Mouse (Mus musculus): Measurements from ENCODE around the gene Rhbg. TPM values are rescaled to one million over a fixed set of nuclear protein-coding genes. Genes with fewer than 3 reads are reported as not detected.
"Not testable (repeated sequence)": the region's sequence is repeated elsewhere in the genome, so short reads cannot be mapped to it uniquely, and the experiment has no call there.

Rhbg gene
- total RNA-seq, 2 experiments from 2014 or later, result 2.2 to 3.8 TPM

DNA sequence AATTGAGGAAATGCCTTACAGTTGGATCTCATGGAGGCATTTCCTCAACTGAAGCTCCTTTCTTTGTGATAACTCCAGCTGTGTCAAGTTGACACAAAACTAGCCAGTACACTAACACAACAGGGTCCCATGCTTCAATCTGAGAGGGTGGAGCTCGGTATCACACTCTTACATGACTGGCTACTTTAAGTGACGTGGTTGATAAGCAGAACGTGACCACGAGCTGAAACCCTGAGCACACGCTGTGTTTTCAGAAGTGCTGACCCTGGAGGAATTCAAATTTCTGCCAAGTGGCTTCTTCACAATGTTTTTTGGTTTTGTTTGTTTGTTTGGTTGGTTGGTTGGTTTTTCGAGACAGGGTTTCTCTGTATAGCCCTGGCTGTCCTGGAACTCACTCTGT lies 13.5 kb upstream of the Rhbg start:
- not testable (repeated sequence) for DNase-seq (ENCODE audit: low spot score in 2 of 2)

DNA sequence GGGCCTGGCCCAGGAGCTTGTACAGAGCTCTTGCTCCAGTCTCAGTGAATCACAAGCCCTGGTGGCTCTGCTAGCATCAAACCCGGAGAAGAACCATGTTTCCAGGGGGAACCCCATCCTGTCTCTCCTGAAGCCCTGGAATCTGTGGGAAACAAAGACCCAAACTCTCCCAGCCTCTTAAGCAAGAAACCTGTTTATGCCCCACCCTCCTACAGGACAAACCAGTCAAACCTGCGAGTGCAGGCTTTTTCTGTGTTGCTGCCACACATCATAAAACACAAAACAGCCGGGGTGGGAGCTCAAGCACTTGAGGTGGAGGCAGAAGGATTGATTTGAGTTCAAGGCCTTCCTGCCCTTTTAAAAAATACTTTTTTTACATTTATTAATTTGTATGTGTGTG lies 7.8 kb upstream of the Rhbg start:
- no peak for DNase-seq (ENCODE audit: low spot score in 2 of 2)

DNA sequence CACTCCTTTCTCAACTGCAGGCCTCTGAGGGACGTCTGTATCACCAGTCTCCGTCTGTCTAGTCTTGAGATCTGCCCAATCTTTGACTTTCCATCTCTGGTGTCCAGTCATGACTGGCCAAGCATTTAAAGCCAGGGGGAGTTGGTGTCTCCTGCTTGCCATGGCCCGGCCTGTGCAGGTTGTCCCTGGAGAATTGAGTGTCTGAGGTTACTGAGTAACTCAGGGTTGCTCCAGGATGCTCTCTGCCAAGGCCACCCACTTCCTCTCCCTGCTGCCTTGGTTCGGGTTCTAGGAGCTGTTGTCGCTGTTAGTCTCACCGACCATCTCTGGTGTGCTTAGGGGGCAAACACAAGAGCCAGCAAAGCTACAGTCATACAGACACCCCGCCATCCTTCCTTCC lies 1.9 kb upstream of the Rhbg start:
- no peak for DNase-seq (ENCODE audit: low spot score in 2 of 2)

DNA sequence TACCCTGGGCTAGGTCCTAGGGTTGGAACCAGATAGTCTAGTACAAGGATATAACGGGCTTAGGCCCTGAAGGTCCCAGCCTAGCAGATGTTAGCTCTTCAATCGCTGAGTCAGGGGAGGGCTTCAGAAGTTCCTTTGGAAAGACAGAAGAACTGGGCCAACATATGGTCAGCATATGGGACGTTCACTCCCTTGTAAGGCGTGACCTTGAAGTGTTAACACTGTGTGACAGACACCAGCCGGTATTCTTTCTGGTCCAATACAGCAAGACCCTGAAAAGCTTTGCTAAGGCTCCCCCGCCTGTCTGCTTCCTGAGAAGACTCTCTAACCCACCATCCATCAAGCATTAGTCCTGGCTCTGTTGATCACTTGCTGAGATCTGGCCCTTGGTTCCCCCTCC lies 1.4 kb upstream of the Rhbg start:
- DNase-seq (ENCODE audit: low spot score in 2 of 2), result no peak

DNA sequence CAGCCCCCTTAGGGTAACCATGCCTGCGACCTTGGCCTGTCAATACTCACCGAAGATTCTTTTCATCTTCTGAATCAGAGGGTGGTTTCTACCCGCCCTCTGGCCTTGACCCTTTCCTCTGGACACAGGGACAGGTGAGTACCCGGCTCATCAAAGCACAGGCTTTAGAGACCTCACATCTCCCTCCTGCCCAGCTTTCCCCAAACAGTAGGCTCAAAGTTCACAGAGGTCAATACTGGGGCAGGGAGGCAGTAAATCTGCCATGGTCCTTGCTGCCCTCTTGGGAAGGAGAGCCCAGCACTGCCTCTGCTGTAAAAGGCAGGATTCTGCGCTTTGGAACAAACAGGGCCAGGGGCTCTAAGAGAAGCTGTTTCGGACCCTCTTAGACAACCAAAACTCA lies 1.8 kb downstream of the Rhbg start:
- DNase-seq (ENCODE audit: low spot score in 2 of 2), result no peak

DNA sequence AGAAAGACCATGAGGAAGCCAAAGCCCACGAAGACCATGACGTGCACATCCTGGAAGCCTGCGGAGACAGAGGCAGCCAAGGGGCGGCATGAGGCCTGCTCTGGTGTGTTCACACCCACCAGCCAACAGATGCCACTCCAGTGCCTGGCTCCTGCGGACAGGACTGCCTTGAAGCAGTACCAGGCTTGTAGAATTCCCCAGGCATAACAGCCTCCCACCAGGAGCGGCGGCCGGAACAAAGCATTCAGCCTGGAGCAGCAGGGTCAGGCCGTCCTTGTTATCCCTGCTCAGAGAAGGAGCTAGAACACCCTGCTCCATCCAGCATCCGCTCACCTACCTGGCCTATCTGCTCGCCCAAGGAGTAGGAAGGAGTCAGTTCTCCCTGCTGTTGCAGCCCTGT lies 6.1 kb downstream of the Rhbg start:
- no peak for DNase-seq (ENCODE audit: low spot score in 2 of 2)

DNA sequence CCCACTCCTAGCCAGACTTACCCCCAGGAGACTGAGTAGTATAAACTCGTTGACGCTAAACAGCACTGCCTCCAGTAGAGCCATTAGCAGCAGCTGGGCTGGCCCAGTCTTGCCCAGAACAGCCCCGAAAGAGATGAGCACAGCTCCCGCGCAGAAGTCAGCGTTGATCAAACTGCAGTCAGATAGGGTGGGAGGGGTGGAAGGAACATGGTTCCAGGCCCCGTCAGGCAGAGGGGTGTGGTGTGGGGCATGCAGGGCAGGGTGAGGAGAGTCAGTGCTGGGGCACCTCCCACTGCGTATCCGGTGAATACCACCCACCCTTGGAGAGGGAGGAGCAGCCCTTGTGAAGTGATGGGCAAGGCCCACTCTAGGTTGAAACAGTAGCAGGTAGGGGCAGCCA lies 6.8 kb downstream of the Rhbg start:
- DNase-seq (ENCODE audit: low spot score in 2 of 2), result no peak

DNA sequence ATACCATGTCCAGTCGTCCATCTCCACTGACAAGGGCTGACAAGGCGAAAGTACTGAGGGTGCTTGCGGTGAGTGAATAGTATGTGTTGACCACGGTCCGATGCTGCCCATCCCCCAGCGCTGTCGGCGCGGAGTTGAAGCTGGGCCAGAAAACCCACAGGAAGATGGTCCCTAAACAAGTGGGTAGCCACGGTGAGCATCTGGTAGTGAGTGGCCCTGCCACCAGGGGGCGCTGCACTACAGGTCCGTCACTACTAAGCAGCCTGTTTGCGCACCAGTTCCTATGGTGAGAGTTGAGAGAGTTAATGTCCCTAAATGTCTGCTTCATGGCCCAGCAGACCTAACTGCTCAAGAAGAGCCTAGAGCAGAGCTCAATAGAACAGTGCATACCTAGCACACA lies 8.7 kb downstream of the Rhbg start:
- DNase-seq (ENCODE audit: low spot score in 2 of 2), result peak; percentile 50 to 65

DNA sequence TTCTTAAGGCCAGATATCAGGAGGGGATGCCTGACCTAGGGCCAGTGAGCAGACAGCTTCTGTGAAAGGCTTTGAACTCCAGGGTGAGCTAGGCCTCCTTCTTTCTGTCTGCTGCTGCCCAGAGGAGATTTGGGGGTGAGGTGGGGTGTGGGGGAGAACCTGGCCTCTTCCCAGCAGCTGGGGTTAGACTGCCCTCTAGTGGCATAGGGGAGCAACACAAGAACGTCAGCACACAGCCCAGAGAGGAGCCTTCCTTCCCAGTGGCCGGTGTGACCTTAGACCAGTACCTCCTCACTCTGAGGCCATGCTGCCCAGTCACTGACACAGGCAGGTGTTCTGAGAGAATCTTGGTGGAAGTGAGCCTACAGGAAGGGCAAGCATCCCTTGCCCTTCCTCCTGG lies 10.4 kb downstream of the Rhbg start:
- DNase-seq (ENCODE audit: low spot score in 2 of 2), result peak in 1 of 2 experiments; percentile 20

DNA sequence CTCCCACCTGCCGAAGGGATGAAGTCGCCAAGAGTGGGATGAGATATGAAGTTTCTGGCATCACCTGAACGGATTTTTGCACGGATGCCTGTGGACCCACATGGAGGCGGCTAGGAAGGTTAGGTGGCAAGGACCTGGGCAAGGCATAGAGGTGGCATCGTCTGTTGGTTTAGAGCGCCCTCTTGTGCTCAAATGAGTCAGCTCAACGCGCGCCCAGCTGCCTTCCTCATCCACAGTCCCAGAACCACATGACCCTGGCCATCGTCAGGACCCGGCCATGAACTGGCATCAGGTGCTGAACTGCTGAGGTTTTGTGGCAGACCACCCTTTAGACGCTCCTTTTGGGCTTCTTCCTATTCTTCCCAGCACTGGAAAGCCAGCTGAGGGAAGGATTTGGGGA lies 12.0 kb downstream of the Rhbg start:
- peak; percentile 49 to 50 for DNase-seq (ENCODE audit: low spot score in 2 of 2)

DNA sequence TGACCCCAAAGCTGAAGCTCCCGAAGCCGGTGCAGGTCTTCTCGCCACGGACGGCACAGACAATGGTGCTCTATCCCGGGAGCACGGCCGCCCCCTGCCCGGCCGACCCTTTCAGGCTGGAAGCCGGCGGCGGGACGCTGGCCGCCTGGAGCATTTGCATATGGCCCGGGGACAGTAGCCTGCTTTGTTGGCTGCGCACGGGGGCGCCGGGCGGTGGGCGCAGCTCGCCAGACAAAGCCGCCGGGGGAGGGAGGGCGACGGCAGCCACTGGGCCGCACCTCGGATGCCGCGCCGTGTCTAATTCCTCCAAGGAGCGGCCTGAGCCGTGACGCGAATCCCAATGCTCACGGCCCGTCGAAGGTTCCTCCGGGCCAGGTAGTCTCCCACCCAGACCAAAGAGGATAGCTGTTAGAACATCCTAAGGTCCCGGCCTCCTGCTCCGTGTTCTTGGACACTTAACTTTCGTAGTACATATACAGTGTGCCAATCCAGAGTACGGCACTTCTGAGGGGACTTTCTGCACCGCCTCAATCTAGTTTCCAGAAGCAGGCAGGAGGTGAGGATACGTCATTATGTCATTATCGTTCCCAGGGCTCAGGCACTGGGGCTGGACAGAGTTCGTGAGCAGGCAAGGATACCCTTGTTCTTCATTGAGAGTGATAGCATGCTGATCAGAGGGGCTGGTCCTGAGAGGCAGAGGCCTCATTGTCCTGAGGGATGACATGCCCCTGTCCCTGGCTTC lies 13.3 kb downstream of the Rhbg start:
- DNase-seq (ENCODE audit: low spot score in 2 of 2), result no peak

DNA sequence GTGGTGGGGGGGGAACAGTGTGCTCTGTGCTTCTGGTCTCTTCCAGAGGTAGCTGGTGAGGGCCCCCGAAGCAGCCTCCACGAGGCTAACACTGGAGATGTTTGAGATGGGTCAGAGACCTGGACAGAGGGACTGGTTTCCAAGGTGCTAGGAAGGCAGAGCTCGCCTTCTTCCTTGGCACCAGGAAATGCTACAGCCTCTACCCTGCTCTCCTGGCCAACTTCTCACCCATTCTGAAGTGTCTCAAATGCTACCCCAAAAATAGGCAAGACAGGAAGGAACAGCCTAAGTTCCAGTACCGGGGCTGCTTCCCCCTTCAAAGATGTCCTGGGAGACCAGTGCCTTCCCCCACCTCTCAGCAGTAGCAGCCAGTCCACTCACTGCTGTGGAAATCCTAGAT lies 15.1 kb downstream of the Rhbg start:
- DNase-seq (ENCODE audit: low spot score in 2 of 2), result no peak

DNA sequence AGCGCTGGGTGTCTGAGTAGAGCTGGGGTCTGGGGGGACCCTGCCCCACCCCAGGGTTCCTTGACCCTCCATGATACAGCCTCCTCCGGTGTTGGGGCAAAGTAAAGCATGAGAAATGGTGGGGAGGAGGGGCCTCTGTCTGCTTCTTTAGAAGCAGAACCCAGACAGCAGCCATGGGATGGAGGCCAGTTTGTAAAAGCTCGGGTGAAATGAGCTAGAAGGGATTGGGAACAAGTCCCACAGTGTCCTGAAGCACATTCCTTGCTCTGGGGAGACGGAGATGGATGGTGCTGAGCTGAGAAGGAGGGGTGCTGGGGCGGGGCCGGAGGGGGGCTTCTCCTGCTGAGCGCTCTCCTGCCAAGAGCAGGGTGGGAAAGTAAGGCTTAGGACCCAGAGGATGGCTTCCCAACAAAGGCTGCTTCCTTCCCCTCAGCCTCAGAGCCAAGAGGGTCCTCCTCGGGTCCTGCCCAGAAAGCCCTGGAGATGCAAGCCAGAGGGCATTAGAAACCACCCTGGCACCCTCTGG lies 15.6 kb downstream of the Rhbg start:
- DNase-seq (ENCODE audit: low spot score in 2 of 2), result no peak

DNA sequence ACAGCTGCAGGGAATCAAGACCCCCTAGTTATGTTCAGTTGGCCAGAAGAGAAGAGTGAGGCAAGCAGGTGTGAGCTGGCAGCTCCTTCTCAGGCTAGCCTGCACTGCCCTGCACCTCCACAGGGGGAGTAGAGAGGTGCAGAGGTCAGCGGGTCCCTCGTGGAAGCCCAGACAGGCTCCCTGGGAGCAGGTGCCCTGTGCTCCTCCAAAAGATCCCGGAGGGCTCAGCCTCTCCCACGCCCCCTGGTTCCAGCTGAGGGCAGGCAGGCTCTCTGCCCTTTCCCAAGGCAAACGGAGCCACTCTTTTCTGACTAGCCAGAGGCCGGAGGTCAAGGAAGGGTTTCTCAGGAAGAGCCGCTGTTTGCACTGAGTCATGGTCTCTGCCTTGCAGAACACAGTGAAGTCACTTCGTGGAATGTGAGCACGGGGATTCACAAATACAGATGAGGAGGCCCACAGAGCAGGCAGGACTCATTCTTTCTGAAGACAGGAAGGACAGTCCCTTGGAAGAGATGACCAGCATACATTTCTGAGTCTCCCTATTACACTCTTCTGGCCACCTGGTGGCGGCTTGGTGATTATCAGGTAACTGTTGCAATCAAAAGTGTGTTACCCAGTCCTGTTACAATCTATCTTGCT lies 16.8 kb downstream of the Rhbg start:
- DNase-seq (ENCODE audit: low spot score in 2 of 2), result peak in 1 of 2 experiments; percentile 26

DNA sequence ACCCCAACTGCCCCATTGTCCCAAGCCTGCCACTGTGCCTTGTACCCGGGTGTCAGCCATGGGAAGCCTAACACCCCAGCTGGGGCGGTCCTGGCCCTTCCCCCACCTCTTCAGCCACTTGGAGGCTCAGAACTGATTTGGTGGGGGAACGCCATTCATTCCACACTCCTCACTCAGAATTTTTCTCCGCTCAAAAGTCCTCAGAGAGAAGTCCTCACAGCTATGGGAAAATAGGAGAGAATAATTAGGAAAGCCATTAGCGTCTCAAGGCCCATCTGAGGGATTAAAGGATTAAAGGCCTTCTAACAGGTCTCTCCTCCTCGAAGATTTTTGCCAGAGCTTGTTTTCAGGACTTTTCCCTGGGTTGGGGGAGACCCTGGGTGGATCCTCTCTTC lies 17.4 kb downstream of the Rhbg start:
- no peak for DNase-seq (ENCODE audit: low spot score in 2 of 2)

DNA sequence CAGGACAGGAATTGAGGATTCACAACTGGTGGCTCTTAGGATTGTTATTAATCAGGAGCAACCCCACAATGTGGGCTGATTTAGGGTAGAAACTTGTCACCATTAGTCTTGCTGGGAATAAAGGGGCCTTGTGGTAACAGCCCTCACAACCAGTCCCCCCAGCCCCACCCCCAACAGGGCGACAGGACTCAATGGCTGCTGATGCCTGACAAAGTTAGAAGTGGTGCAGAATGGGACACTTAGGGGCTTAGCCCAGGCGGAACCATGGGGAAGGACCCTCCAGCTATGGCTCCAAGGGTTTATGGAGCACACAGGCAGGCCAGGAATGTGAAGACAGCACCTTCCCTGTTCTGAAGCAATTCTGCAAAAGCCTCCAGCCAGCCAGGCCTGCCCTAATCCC lies 18.9 kb downstream of the Rhbg start:
- DNase-seq (ENCODE audit: low spot score in 2 of 2), result no peak

DNA sequence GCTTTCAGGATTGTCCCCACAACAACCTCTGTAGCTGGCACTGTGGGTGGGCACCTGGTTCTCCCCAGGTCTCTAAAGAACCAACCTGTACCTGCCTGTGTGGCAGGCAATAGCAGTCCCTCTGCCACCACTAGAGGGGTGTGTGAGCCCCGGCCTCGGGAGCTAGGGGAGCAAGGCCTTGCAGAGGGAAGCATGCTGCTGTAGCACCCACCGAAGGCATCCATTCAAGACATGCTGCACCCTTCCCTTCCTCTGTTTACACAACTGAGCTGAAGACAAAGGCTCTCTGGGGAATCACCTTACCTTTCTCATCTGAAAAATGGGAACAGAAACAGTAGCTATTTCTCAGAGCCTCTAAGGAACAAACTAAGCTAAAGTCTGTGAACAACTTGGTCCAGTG lies 19.3 kb downstream of the Rhbg start:
- no peak for DNase-seq (ENCODE audit: low spot score in 2 of 2)

DNA sequence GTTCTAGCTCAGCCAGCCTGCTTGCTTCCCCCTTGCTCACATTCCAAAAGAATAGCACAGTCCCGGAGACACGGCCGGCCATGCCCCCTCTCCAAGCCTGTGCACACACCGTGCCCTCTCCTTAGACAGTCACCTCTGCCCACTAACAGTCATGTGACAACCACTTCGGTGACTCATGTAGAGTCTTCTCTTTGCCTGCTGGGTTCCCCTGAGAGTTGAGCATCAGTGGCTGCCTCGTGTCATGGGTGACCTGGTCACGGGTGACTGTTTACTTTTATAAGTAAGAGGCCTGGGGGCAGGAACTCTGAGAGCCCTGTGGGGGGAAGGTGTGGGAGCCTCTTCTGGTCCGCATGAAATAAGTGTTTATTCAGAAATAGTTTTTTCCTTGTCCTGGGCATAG lies 20.5 kb downstream of the Rhbg start:
- no peak for DNase-seq (ENCODE audit: low spot score in 2 of 2)

DNA sequence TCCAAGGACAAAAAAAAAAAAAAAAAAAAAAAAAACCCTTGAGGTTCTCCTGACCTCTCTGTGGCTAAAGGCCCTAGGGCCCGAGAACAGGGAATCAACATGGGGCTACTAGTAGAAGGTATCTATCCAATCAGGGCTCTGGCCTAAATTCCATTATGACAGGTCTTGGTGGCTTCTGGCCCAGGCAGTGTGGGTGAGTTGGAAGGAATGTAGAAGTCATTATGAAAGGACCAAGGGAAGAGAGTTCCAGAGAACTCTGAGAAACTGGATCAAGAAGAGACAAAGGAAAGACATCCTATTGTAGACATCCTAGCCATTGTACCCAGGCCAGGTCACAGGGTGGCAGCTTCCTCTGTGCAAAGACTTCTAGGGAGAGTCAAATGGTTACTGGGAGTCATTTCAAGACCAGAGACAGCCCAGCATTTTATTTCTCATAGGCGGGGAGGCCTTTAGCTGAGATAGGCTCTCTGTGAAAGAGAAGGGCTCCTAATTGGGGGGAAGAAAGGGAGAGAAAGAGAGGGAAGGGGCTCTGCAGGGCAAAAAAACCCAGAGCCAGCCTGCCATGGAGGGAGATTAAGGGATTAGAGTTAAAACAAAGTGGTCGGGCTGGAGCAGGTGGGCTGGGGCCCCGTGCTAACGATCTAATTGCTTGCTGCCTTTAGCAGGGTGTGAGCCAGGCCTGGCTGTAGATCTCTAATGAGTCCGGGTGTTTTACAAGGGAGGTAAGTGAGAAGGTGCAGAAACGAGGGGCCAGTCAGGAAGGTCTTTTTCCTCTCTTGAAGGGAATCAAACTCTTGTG lies 21.5 kb downstream of the Rhbg start:
- no peak for DNase-seq (ENCODE audit: low spot score in 2 of 2)

DNA sequence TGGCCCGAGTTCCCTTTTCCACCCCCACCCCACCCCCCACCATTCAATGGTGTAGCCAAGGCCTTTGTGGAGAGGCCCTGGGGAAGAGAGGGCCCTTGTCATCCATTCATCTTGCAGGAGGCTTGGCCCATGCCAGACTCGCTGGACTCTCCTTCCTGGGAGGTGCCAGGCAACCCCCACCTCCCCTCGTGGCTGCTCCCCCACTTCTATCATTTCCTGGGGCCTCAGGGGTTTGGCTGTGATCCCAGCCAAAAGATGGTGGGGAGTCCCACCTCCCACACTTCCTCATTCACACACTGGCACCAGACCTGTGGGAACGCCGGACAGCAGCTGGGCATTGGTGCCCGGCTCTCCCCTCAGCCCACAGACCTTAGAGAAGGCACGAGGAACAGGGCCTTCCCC lies 22.2 kb downstream of the Rhbg start:
- no peak for DNase-seq (ENCODE audit: low spot score in 2 of 2)

DNA sequence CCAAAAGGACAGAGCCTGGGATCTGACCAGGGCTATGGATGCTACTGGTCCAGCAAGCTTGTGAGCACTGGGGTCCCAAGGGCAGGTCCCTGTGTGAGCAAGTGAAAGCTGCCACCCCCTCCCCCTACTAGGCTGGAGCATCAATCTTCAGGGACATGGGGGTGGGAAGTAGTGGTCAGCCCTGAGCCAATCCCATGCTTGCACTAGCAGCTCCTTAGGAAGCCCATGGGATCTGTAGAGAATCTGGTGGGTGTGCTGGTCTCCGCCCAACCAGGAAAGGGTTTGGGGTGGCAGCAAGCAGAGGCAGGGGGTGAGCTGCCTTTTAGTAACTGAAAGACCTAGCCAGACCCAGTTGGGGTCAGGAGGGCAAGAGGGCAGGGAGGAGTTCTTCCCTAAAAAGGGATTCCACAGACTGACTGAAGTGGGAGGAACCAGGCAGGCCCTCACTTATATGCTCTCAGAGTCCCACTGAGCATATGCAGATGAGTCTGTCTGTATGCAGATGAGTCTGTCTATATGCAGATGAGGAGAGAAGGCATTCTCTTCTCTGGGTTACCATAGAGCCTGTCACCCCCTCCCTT lies 23.4 kb downstream of the Rhbg start:
- no peak for DNase-seq (ENCODE audit: low spot score in 2 of 2)
